Mouse (Mus musculus): Measurements from ENCODE around the gene C8a.

Gene C8a

GRCm38 (mm10) chr4:104876323-104876722 is at the start of gene C8a:
TSS of gene C8a (minus strand) at chr4:104876398.
- DNase-seq, result no peak

- DNase-seq, result no peak
These were observed 49.2 kb upstream of the C8a start for GRCm38 (mm10) chr4:104925383-104925782.

- DNase-seq, result no peak
These were observed 41.8 kb upstream of the C8a start for GRCm38 (mm10) chr4:104918017-104918416.

- no peak for DNase-seq
These were observed 38.6 kb upstream of the C8a start for GRCm38 (mm10) chr4:104914711-104915247.

- no peak for DNase-seq
These were observed 37.3 kb upstream of the C8a start, which contains the start of gene Fyb2 for GRCm38 (mm10) chr4:104913291-104914129. TSS of gene Fyb2 (plus strand) at chr4:104913456.

- peak; percentile 50 for DNase-seq
These were observed 35.5 kb upstream of the C8a start for GRCm38 (mm10) chr4:104911685-104912084.

GRCm38 (mm10) chr4:104905049-104905448 is 28.9 kb upstream of the C8a start:
- DNase-seq, result no peak

- DNase-seq, result no peak
These were observed 26.6 kb upstream of the C8a start for GRCm38 (mm10) chr4:104902836-104903235.

- peak; percentile 10 for DNase-seq
These were observed 18.0 kb upstream of the C8a start for GRCm38 (mm10) chr4:104894004-104894734.

- no peak for DNase-seq
These were observed 17.4 kb upstream of the C8a start for GRCm38 (mm10) chr4:104893588-104893987.

GRCm38 (mm10) chr4:104891708-104892107 is 15.5 kb upstream of the C8a start:
- DNase-seq, result no peak

- no peak for DNase-seq
These were observed 12.5 kb upstream of the C8a start for GRCm38 (mm10) chr4:104888499-104889262.

- DNase-seq, result no peak
These were observed 11.3 kb upstream of the C8a start for GRCm38 (mm10) chr4:104887486-104887885.

GRCm38 (mm10) chr4:104875832-104876231 is 366 bp downstream of the C8a start:
- no peak for DNase-seq

GRCm38 (mm10) chr4:104870196-104870595 is 6.0 kb downstream of the C8a start:
- no peak for DNase-seq

- no peak for DNase-seq
These were observed 6.6 kb downstream of the C8a start for GRCm38 (mm10) chr4:104869581-104869980.

- no peak for DNase-seq
These were observed 11.8 kb downstream of the C8a start for GRCm38 (mm10) chr4:104864397-104864796.

GRCm38 (mm10) chr4:104861241-104861640 is 15.0 kb downstream of the C8a start:
- no peak for DNase-seq

GRCm38 (mm10) chr4:104857823-104858222 is 18.4 kb downstream of the C8a start:
- DNase-seq, result no peak

GRCm38 (mm10) chr4:104857029-104857428 is 19.2 kb downstream of the C8a start, which contains the start of gene Gm17662:
TSS of gene Gm17662 (plus strand) at chr4:104857329.
- no peak for DNase-seq

GRCm38 (mm10) chr4:104855216-104855615 is 21.0 kb downstream of the C8a start:
- DNase-seq, result no peak

GRCm38 (mm10) chr4:104843546-104843945 is 32.7 kb downstream of the C8a start:
- no peak for DNase-seq

- DNase-seq, result no peak
These were observed 34.0 kb downstream of the C8a start for GRCm38 (mm10) chr4:104842204-104842603.
